Mouse (Mus musculus) liver, embryonic 13.5 days (tissue): ENCODE results near the gene Cenpt. TPM values are rescaled to one million over a fixed set of nuclear protein-coding genes. Genes with fewer than 3 reads are reported as not detected.
A peak's percentile ranks its signal among the peaks of the same experiment; 100 is the strongest.

Experiments
- ATAC-seq: fragments of 200-750 bp; cut with Nextera tagmentation; 2 replicates; pipeline ENCODE4 v1.8.0; 2017; ENCODE audit warnings: low read depth, mild to moderate bottlenecking, moderate number of reproducible peaks, moderate library complexity
- DNase-seq: peaks from one replicate; pipeline ENCODE4 v3.0.0; 2022
- H3K27ac ChIP-seq: fragments of 300-500 bp; sonication (generic); 2 replicates; pipeline ENCODE4 v1.5.1; 2015; ENCODE audit warnings: moderate library complexity, mild to moderate bottlenecking, inconsistent platforms
- H3K27me3 ChIP-seq: fragments of 300-500 bp; sonication (generic); 2 replicates; pipeline ENCODE4 v1.6.1; 2015; ENCODE audit warnings: mild to moderate bottlenecking, inconsistent platforms
- H3K36me3 ChIP-seq: fragments of 300-500 bp; sonication (generic); 2 replicates; pipeline ENCODE4 v1.6.1; 2015; ENCODE audit warnings: mild to moderate bottlenecking, inconsistent platforms
- H3K4me1 ChIP-seq: fragments of 300-500 bp; sonication (generic); replicated peaks from 2 replicates; pipeline ENCODE4 v1.6.1; 2015; ENCODE audit warnings: inconsistent platforms
- H3K4me2 ChIP-seq: fragments of 300-500 bp; sonication (generic); 2 replicates; pipeline ENCODE4 v1.6.1; 2015; ENCODE audit warnings: inconsistent platforms, mild to moderate bottlenecking, moderate library complexity
- H3K4me3 ChIP-seq: fragments of 300-500 bp; sonication (generic); replicated peaks from 2 replicates; pipeline ENCODE4 v1.5.1; 2015; ENCODE audit warnings: mild to moderate bottlenecking, inconsistent platforms
- H3K9ac ChIP-seq: fragments of 300-500 bp; sonication (generic); 2 replicates; pipeline ENCODE4 v1.6.1; 2015; ENCODE audit warnings: mild to moderate bottlenecking, inconsistent platforms
- H3K9me3 ChIP-seq: fragments of 300-500 bp; sonication (generic); replicated peaks from 2 replicates; pipeline ENCODE4 v1.6.1; 2016; ENCODE audit warnings: inconsistent platforms
- WGBS: fragments of 180-500 bp; shearing (Covaris S2); methylation state at CpG from one replicate; pipeline ENCODE4 v1.1.7; 2015; ENCODE audit not compliant: insufficient replicate concordance; 5-methylcytosine and 5-hydroxymethylcytosine counted together
- polyA plus RNA-seq: library from polyadenylated mRNA; unstranded; fragments of >200 nt; fragmentation: Nextera tagmentation; extraction: Ambion mirVana; gene quantifications from 2 replicates; pipeline ENCODE4 v1.2.1, GENCODE M21; 2015

The Cenpt gene
- 21.5 and 22.3 TPM in 2 replicates for polyA plus RNA-seq

DNA sequence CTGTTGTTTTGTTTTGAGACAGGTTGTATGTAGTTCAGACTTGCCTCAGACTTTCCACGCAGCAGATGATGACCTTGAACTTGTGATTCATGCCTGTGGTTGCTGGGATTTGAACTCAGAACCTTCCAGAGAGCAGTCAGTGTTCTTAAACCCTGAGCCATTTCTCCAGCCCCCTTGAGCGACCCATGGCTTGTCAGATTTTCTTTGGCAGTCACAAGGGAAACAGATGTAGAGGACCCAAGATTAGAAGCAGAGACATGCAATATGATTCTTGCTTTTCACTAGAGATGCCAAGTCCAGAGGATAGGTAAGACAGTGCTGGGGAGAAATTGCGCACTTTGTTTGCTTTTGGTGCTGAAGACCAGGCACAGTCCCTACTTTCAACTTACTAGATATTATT, at the start of gene Cenpt:
Gene Cenpt (minus strand): TSS at position 101 of the 400 bp plus-strand sequence.
- WGBS, result 77% methylated on average over 3 of the region's 3 CpGs
- peak within 1 kb of the TSS; percentile 82 for H3K4me3 ChIP-seq
- DNase-seq (no peak), ATAC-seq (no peak)
- peaks cover 21% of the 10 kb centered on the region for H3K36me3 ChIP-seq
- no peaks in the 10 kb centered on the region for H3K9me3 ChIP-seq
- peak within 1 kb of the TSS; percentile 73 for H3K4me2 ChIP-seq
- H3K4me1 ChIP-seq, result peaks cover 58% of the 10 kb centered on the region
- H3K27me3 ChIP-seq, result no peaks in the 10 kb centered on the region
- H3K27ac ChIP-seq, result peak within 1 kb of the TSS; percentile 35
- peak within 1 kb of the TSS; percentile 88; the same call in 1 of the 2 replicates for H3K9ac ChIP-seq

DNA sequence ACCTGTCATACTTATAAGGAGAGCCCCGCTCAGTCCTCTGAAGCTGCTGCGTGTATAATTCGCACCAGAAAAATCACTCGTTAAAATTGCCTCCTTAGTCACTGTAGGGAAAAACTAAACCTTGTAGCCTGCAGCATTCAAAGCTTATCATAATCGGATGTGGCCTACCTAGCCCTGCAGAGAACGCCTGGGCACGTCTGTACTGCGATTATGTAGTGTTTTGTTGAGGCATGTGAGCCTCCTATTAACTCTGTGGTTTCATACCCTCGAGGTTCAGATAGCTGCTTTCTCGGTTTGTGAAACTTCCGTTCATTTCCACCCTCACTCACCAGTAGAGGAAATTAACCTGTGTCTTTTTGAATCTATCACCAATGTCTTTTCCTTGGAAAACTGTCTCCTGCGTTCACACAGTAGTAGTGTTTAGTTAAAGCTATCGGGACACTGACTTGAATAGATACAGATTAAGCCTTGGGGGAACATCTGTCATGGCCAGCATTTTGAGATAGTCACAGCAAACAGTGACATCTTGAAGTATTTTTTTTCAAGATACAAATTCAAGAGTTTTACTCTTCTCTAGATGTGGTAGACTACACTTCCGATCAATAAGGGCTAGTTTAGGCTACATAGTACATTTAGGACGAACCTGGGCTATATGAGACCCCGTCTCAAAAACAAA, 48.0 kb upstream of the Cenpt start:
- WGBS, result 13% methylated on average over 16 of the region's 16 CpGs
- Histone ChIP-seq H3K27ac (peak overlapping the region; percentile 94), H3K36me3 (no peaks in the 10 kb centered on the region), H3K27me3 (no peaks in the 10 kb centered on the region), H3K9ac (peak overlapping the region; percentile 99), H3K9me3 (no peaks in the 10 kb centered on the region), H3K4me1 (peaks cover 26% of the 10 kb centered on the region), H3K4me2 (peak overlapping the region; percentile 90), H3K4me3 (peak overlapping the region; percentile 98)
- peak; percentile 48 for DNase-seq
- peak; percentile 64 for ATAC-seq

DNA sequence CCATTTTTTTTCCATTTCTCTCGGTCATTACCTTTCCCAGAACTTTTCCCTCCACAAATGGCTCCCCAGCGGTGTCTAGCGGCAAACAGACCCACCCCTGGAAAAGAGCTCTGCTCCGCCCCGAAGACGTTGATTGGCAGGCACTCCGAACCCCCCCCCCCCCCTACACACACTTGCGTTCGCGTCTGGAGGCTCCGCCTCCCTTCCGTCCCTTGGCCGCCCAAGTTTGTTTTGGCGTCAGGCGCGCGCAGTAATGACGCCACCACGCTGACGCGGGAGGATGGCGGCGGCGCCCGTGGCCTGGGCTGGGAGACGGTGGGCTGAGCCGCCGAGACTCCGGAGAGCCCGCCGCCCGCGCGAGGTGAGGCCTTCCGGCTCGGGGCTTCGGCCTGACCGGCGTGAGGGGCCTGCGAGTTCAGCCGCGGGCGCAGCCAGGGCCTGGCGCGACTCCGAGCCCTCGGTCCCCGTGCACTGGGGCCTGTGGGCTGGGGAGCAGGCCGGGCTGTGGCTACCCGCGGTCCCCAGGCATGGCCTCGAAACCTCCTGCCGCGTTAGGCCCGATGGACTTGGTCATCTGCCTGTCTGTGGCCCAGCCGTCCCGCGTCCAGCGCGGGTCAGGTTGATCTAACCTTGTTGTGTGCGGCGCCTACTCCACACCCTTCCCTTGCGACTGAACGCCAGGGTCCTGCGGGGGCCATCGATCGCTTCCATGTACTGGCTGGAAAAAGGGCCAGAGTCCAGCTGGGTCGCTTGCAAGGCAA, 47.3 kb upstream of the Cenpt start, which contains the start of gene Pskh1:
Gene Pskh1 (plus strand): TSS at position 262 of the 761 bp plus-strand sequence.
- Histone ChIP-seq H3K9me3 (no peaks in the 10 kb centered on the region), H3K27ac (peak within 1 kb of the TSS; percentile 94), H3K4me3 (peak within 1 kb of the TSS; percentile 98), H3K9ac (peak within 1 kb of the TSS; percentile 99), H3K4me2 (peak within 1 kb of the TSS; percentile 90), H3K4me1 (peaks cover 26% of the 10 kb centered on the region), H3K36me3 (no peaks in the 10 kb centered on the region), H3K27me3 (no peaks in the 10 kb centered on the region)
- WGBS, result under 1% methylated on average over 68 of the region's 68 CpGs
- DNase-seq, result peak; percentile 86
- peak; percentile 91 for ATAC-seq

DNA sequence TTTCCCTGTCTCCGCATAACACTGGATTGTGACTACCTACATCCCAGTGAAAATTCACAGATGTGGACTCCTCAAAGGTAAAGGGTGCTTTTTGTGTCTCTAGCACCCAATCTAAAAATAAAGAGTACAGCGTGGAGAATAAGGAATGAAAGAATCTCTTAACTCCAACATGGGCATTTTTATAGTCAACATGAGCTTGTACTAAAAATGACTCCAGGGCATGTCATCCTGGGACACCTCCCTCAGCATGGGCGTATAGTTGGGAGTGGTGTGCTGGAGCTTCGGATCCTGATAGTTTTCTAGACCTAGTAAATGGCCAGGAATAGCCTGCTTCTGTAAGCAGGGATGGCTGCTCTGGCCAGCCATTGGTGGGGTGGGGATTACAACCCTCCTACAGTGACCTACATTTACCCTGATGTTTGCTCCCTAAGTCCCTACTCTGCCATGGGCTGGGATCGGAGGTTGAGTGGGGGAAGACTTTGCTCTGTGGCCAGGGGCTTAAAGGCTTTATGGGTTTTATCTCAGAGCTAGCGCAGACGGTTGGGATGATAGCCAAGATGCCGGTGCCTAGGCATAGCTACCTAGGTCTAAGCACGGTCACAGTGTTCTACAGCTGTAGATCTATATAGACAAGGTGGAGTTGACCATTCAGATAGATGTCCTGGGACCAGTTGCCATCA, 44.9 kb upstream of the Cenpt start:
- Histone ChIP-seq H3K9ac (no peak overlapping the region), H3K36me3 (peaks cover 12% of the 10 kb centered on the region; the same call in 1 of the 2 replicates), H3K27me3 (no peaks in the 10 kb centered on the region), H3K4me3 (no peak overlapping the region), H3K4me2 (no peak overlapping the region), H3K27ac (no peak overlapping the region), H3K9me3 (no peaks in the 10 kb centered on the region), H3K4me1 (peaks cover 30% of the 10 kb centered on the region)
- DNase-seq (no peak), ATAC-seq (no peak)
- 74% methylated on average over 9 of the region's 9 CpGs for WGBS

DNA sequence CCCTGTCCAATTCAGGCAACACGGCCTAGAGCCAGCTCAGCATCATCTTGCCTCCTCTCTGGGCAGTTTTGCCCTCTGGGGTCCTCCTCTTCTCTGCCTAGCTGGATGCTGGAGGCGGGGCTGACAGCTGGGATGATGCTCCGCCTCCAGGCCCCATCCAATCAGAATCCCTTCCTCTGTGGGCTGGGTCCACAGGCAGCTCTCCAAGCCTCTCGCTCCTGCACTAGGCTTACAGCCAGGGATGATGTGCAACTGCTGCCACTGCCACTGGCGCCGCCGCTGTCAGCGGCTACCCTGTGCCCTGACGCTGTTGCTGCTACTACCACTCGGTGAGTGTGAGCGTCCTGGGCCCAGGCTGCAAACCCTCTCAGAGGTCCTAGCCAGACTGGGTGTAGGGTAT, 40.3 kb upstream of the Cenpt start, which contains the start of gene Nrn1l:
Gene Nrn1l (plus strand): TSS at position 229 of the 400 bp plus-strand sequence.
- ATAC-seq (peak; percentile 73), DNase-seq (peak; percentile 43)
- Histone ChIP-seq H3K4me3 (no peak within 1 kb of the TSS), H3K9ac (no peak within 1 kb of the TSS), H3K27me3 (no peaks in the 10 kb centered on the region), H3K36me3 (peaks cover 58% of the 10 kb centered on the region), H3K9me3 (no peaks in the 10 kb centered on the region), H3K4me1 (peaks cover 8% of the 10 kb centered on the region), H3K27ac (no peak within 1 kb of the TSS), H3K4me2 (no peak within 1 kb of the TSS)
- 40% methylated on average over 11 of the region's 11 CpGs for WGBS

DNA sequence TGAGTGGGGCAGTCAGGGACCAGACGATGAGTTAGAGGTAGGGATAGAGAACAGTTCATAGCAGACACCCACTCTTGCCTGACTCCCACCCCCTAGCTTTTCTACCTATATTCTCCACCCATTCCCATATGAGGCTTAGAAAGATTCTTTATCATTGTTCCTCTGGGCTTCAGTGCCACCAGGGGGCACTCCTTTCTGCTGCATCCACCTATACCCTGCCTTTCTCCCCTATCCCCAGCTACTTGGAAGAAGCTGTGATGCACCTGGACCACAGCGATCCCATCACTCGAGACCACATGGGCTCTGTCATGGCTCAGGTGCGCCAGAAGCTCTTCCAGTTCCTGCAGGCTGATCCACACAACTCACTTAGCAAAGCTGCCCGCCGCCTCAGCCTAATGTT, 39.4 kb upstream of the Cenpt start:
- no peak for DNase-seq
- Histone ChIP-seq H3K36me3 (peaks cover 67% of the 10 kb centered on the region), H3K4me2 (no peak overlapping the region), H3K9me3 (no peaks in the 10 kb centered on the region), H3K9ac (no peak overlapping the region), H3K4me3 (no peak overlapping the region), H3K4me1 (peaks cover 8% of the 10 kb centered on the region), H3K27ac (no peak overlapping the region), H3K27me3 (no peaks in the 10 kb centered on the region)
- no peak for ATAC-seq
- WGBS, result 87% methylated on average over 6 of the region's 6 CpGs

DNA sequence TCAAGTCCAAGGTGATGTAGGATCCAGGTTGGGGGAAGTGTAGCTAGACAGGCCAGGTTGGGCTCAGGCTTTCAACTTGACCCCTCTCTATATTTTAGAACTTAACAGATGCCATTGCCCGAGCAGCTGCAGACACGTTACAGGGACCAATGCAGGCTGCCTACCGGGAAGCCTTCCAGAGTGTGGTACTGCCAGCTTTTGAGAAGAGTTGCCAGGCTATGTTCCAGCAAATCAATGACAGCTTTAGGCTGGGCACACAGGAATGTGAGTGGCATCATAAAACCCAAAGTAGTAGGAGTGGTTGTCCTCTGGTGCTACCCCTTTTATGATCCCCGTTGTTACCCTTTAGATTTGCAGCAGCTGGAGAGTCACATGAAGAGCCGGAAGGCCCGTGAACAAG, 37.8 kb upstream of the Cenpt start:
- peaks cover 83% of the 10 kb centered on the region for H3K36me3 ChIP-seq
- 84% methylated on average over 6 of the region's 6 CpGs for WGBS
- no peaks in the 10 kb centered on the region for H3K9me3 ChIP-seq
- peaks cover 8% of the 10 kb centered on the region for H3K4me1 ChIP-seq
- H3K9ac ChIP-seq, result no peak overlapping the region
- no peak for DNase-seq
- no peak overlapping the region for H3K4me2 ChIP-seq
- ATAC-seq, result no peak
- H3K27me3 ChIP-seq, result no peaks in the 10 kb centered on the region
- no peak overlapping the region for H3K4me3 ChIP-seq
- H3K27ac ChIP-seq, result no peak overlapping the region

DNA sequence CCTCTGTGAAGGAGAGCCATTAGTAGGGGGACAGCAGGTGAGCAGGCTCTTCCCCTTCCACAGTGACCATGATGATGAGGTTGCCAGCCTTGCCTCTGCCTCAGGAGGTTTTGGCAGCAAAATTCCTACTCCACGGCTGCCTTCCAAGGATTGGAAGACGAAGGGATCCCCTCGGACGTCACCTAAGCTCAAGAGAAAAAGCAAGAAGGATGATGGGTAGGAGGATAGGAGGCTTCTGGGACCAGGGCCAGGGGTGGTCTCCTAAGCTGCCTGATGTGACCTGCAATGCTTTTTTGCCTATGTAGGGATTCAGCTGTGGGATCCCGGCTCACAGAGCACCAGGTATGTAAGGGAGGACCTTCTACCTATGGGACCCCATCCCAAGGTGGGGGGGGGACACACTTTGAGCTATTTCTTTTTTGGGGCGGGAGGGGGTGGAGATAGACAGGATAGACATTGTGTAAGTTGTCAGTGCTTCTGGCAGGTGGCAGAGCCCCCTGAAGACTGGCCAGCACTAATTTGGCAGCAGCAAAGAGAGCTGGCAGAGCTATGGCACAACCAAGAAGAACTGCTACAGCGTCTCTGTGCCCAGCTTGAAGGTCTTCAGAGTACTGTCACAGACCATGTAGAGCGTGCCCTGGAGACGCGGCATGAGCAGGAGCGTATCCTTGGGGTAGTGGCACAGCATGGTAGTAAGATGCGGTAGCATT, 36.8 kb upstream of the Cenpt start:
- H3K4me3 ChIP-seq, result no peak overlapping the region
- no peak overlapping the region for H3K9ac ChIP-seq
- no peak for ATAC-seq
- H3K9me3 ChIP-seq, result no peaks in the 10 kb centered on the region
- no peaks in the 10 kb centered on the region for H3K27me3 ChIP-seq
- DNase-seq, result no peak
- H3K36me3 ChIP-seq, result peaks cover 92% of the 10 kb centered on the region
- H3K4me2 ChIP-seq, result no peak overlapping the region
- WGBS, result 83% methylated on average over 12 of the region's 12 CpGs
- no peak overlapping the region for H3K27ac ChIP-seq
- H3K4me1 ChIP-seq, result peaks cover 8% of the 10 kb centered on the region

DNA sequence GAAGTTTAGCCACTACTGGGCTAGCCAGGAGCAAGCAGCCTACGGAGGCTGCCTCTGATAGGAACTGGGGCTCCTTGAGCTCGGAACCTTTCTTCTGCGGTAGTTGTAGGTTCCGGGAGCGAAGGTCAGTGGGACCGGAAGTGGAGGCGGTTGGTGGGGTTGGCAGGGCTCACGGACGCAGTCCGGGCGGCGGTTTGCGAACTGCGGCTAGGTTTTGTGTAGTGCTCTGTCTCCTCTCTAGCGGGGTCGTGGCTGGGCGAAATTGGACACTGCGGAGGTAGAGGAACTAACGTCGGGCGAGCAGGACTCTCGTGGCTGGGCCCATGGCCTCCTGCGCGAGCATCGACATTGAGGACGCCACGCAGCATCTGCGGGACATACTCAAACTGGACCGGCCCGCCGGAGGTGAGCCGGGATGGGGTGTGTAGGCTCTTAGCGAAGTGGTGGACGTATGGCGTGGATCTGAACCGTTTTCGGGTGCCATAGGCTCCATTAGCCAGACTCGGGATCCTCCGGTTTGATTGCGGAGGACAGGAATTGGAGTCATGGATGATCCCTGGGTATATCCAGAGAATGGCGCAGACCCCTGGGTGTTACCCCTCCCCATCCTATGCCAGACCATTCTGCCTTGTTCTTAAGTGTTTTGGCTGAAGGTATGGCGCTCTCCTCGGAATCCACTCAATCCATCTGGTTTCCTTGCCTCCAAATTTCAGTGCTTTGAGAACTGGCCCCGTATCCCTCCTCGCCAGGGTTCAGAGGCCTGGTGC, 27.9 kb upstream of the Cenpt start, which contains the start of gene Edc4:
Gene Edc4 (plus strand): TSS at position 128 of the 767 bp plus-strand sequence.
- peak within 1 kb of the TSS; percentile 92 for H3K9ac ChIP-seq
- peaks cover 29% of the 10 kb centered on the region for H3K4me1 ChIP-seq
- H3K27me3 ChIP-seq, result no peaks in the 10 kb centered on the region
- H3K27ac ChIP-seq, result peak within 1 kb of the TSS; percentile 71
- H3K36me3 ChIP-seq, result peaks cover 58% of the 10 kb centered on the region
- peak within 1 kb of the TSS; percentile 94 for H3K4me3 ChIP-seq
- peak within 1 kb of the TSS; percentile 89 for H3K4me2 ChIP-seq
- WGBS, result under 1% methylated on average over 45 of the region's 45 CpGs
- DNase-seq (peak; percentile 82), ATAC-seq (peak; percentile 86)
- H3K9me3 ChIP-seq, result no peaks in the 10 kb centered on the region

DNA sequence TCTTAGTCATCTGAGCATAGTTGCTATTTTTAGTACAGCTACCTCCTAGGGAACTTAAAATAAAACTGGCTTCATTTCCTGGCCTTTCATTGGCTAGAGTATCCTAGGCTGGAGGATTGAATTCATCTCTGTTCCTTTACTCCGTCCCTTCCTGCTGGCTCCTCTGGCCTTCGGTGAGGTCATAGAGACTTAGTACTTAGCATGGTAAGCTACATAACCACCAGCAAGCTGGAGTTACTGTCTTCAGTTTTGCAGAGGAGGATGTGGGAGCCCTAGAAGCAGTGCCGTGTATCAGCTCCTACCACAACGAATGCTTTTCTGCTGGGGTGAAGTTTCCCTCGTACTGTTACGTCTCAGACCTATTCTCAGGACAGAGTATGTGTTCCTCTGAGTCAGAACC, 21.2 kb upstream of the Cenpt start:
- Histone ChIP-seq H3K36me3 (peaks cover 93% of the 10 kb centered on the region), H3K27ac (no peak overlapping the region)
- ATAC-seq, result no peak

More for the DNA sequence above, 21.2 kb upstream of the Cenpt start:
- Histone ChIP-seq H3K4me3 (no peak overlapping the region), H3K9me3 (no peaks in the 10 kb centered on the region), H3K27me3 (no peaks in the 10 kb centered on the region), H3K9ac (no peak overlapping the region), H3K4me1 (peaks cover 15% of the 10 kb centered on the region), H3K4me2 (no peak overlapping the region)
- DNase-seq, result no peak
- 80% methylated on average over 6 of the region's 6 CpGs for WGBS
